Mouse (Mus musculus) liver, postnatal 0 days (tissue): Measurements from ENCODE around the gene Slc25a19.

Experiments
- CTCF ChIP-seq: sonication (generic); IDR thresholded peaks from 2 replicates; pipeline ENCODE4 v1.5.1; 2016; ENCODE audit warnings: antibody characterized with exemption, low read depth
- EP300 ChIP-seq: IDR thresholded peaks from 2 replicates; pipeline ENCODE4 v1.6.1; 2016; ENCODE audit warnings: antibody characterized with exemption, low read depth, mild to moderate bottlenecking

DNA sequence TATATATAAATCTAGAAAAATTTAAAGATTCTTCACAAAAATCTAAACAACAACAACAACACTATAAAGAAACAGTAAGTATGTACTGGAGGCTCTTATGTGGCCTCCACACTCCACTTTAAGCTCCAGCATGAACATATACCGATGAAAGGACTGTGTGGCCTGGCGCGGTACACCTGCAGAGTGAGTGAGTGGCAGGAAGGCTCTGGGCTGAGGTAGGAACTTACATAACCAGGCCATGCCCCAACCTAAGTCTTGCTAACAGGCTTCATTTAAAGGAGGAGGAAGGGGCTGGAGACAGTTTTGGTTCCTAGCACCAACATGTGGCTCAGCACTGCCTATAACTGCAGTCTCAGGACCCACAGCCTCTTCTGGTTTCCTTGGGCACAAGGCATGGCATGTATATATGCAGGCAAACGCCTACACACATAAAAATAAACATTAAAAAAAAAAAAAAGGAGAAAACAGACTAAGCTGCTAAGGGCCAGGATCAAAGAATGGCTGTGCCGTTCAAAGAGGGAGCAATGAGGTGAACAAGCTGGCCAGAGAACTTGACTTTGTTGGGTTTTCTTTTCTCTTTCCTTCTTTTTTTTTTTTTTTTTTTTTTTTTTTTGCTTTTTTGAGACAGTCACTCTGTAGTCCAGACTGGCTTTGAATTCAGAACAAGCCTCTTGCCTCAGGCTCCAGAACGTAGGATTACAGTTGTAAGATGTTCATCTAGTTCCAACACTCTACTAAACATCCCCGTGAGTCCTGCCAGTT lies 44.3 kb upstream of the Slc25a19 start:
- TF ChIP-seq EP300 (no peak), CTCF (no peak)
